Mouse (Mus musculus) embryonic facial prominence, embryonic 11.5 days (tissue): ENCODE measurements around the gene Epha6. TPM values are rescaled to one million over a fixed set of nuclear protein-coding genes. Genes with fewer than 3 reads are reported as not detected.

Experiments used
- ATAC-seq: fragments of 200-750 bp; cut with Nextera tagmentation; replicated peaks from 2 replicates; pipeline ENCODE4 v1.8.0; 2017; ENCODE audit warnings: low read depth; ENCODE audit not compliant: insufficient number of reproducible peaks, low FRiP score, low TSS enrichment
- DNase-seq: peaks from one replicate; pipeline ENCODE4 v3.0.0-alpha.2; 2015; ENCODE audit warnings: low spot score
- H3K27ac ChIP-seq: fragments of 300-500 bp; sonication (generic); replicated peaks from 2 replicates; pipeline ENCODE4 v1.5.1; 2014; ENCODE audit warnings: mild to moderate bottlenecking, low read depth, low read length, control low read depth
- H3K27me3 ChIP-seq: fragments of 300-500 bp; sonication (generic); 2 replicates; pipeline ENCODE4 v1.6.1; 2014; ENCODE audit warnings: mild to moderate bottlenecking, low read length, moderate library complexity, mixed read lengths; ENCODE audit not compliant: control insufficient read depth, insufficient read depth
- H3K36me3 ChIP-seq: fragments of 300-500 bp; sonication (generic); replicated peaks from 2 replicates; pipeline ENCODE4 v1.6.1; 2014; ENCODE audit warnings: low read depth, mild to moderate bottlenecking, low read length, moderate library complexity, mixed read lengths; ENCODE audit not compliant: control insufficient read depth, insufficient read depth
- H3K4me1 ChIP-seq: fragments of 300-500 bp; sonication (generic); 2 replicates; pipeline ENCODE4 v1.6.1; 2014; ENCODE audit warnings: low read length, mixed read lengths; ENCODE audit not compliant: control insufficient read depth, insufficient read depth
- H3K4me2 ChIP-seq: fragments of 300-500 bp; sonication (generic); 2 replicates; pipeline ENCODE4 v1.6.1; 2014; ENCODE audit warnings: low read depth, mild to moderate bottlenecking, control low read depth, low read length, moderate library complexity
- H3K4me3 ChIP-seq: fragments of 300-500 bp; sonication (generic); 2 replicates; pipeline ENCODE4 v1.5.1; 2014; ENCODE audit warnings: low read depth, low read length, control low read depth
- H3K9ac ChIP-seq: fragments of 300-500 bp; sonication (generic); replicated peaks from 2 replicates; pipeline ENCODE4 v1.6.1; 2014; ENCODE audit warnings: mild to moderate bottlenecking, control low read depth, low read length
- H3K9me3 ChIP-seq: fragments of 300-500 bp; sonication (generic); replicated peaks from 2 replicates; pipeline ENCODE4 v1.6.1; 2016; ENCODE audit warnings: mild to moderate bottlenecking, low read length, inconsistent platforms, mixed read lengths; ENCODE audit not compliant: control insufficient read depth
- WGBS: fragments of 180-500 bp; shearing (Covaris S2); extraction: QIAGEN DNeasy Blood & Tissue Kit; methylation state at CpG from one replicate; pipeline ENCODE4 v1.1.7; 2014; 5-methylcytosine and 5-hydroxymethylcytosine counted together
- microRNA-seq: library from miRNA; unstranded; fragments of <30 nt; microRNA quantifications from one replicate; pipeline ENCODE4, GENCODE M21; 2016; ENCODE audit warnings: borderline number of aligned reads
- polyA plus RNA-seq: library from polyadenylated mRNA; unstranded; fragments of >200 nt; fragmentation: Nextera tagmentation; extraction: Ambion mirVana; gene quantifications from 2 replicates; pipeline ENCODE4 v1.2.1, GENCODE M21; 2014

The Epha6 gene
- polyA plus RNA-seq, 1 experiment from 2014 or later: not detected

DNA sequence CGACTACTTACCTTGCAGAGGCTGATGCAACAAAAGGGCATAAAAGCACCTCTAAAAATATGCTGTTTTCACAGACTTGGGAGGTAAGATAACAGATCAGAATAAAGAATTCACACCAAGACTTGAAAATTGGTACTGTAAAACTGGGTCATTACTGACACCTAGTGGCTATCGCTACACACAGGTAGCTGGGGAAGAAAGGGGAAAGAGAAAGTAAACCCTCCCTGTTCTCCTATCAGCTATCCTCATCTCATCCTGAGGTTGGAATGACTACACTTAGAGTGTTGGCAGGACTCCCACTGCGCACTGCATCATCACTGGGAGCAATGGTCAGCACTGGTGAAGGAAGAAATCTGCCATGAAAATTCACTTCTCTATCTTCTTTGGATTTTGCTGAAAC lies 988.2 kb downstream of the Epha6 start:
- H3K27ac ChIP-seq: no peak overlapping the region
- ATAC-seq: 0 out of 2 replicates have a peak, but pooled peaks have one; percentile 14
- H3K9me3 ChIP-seq: no peaks in the 10 kb centered on the region
- H3K4me2 ChIP-seq: no peak overlapping the region
- no peak overlapping the region for H3K4me3 ChIP-seq
- peak; percentile 64 for DNase-seq
- H3K4me1 ChIP-seq: no peaks in the 10 kb centered on the region
- no peak overlapping the region for H3K9ac ChIP-seq
- no peaks in the 10 kb centered on the region for H3K27me3 ChIP-seq
- H3K36me3 ChIP-seq: no peaks in the 10 kb centered on the region
- WGBS: 46% methylated on average over 3 of the region's 3 CpGs

DNA sequence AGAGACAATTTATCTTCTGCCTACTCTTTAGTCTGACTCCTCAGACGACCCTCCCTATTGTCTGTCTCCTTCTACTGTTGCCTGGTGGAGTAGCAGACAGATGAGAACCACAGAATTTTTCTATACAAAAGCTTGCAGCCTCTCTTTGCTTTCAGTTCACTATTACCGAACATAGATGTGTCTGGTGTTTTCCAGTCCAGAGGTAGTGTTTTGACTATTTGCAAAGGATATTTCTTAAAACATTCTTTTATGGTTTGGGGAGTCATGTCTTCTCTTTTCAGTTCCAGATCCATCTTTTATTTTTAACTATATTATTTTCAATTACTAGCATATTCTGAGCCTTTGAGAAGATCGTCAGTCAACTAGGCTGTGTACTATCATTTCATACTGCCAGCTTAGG lies 989.7 kb downstream of the Epha6 start:
- no peak for DNase-seq
- Histone ChIP-seq H3K9ac (no peak overlapping the region), H3K27me3 (no peaks in the 10 kb centered on the region), H3K4me2 (no peak overlapping the region), H3K36me3 (no peaks in the 10 kb centered on the region), H3K4me3 (no peak overlapping the region), H3K27ac (no peak overlapping the region), H3K4me1 (no peaks in the 10 kb centered on the region), H3K9me3 (no peaks in the 10 kb centered on the region)
- no peak for ATAC-seq
- WGBS: 82% methylated on average over 3 of the region's 3 CpGs

DNA sequence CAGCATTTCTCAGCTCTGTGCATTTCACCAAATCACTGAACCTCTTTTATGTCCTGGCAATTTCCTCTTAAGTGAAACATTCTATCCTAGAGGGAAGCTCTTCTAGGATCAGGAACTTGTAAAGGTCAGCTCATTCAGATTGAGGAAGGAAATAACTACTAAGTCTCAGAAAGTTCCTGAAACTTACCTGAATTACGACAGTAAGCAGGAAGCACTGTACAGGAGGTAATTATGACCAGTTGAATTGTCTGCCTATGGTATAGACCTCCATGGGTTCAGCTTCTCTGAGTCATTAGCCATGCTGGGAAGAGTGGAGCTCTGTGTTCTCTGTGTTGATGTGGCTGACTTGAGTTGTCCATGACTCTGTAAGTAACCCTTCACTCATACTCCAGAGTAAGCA lies 994.6 kb downstream of the Epha6 start:
- DNase-seq (no peak), ATAC-seq (no peak)
- no peak overlapping the region for H3K4me2 ChIP-seq
- H3K9me3 ChIP-seq: no peaks in the 10 kb centered on the region
- no peak overlapping the region for H3K4me3 ChIP-seq
- no peaks in the 10 kb centered on the region for H3K27me3 ChIP-seq
- H3K27ac ChIP-seq: no peak overlapping the region
- H3K9ac ChIP-seq: no peak overlapping the region
- no peaks in the 10 kb centered on the region for H3K36me3 ChIP-seq
- H3K4me1 ChIP-seq: no peaks in the 10 kb centered on the region
- 83% methylated on average over 1 of the region's 1 CpGs for WGBS

DNA sequence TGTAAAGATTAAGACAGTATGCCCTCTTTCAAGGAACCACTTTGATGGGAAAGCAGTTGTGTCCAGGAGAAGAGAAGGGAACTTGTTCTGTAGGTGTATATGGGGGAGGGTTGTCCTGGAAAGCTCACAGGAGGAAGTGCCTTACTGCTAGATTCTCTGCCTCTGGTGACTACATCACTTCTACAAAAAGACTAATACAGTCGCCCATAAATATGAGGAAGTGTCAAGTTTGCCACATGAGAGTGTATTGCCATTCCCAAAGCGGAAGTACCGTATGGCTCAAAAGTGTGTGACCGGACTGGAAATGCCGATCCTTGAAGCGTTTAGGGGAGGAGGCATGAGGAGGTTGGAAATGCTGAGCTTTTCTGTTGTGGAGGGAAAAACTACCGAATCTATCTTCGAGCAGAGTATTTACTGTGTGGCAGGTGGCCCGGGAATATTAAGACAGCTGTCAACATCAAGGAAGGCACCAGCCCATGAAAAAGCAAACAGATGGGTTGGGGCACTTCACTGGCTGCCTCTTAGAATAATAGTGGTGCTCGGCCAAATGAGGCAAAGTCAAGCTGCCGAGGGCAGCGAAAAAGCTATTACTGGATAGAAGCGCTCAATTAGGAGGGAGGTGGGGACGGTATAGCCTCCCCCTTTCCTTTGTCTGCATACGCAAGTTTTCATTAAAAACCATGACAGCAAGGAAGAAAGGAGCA lies 1001.1 kb downstream of the Epha6 start:
- WGBS: 58% methylated on average over 15 of the region's 15 CpGs
- Histone ChIP-seq H3K27ac (no peak overlapping the region), H3K27me3 (no peaks in the 10 kb centered on the region), H3K4me1 (no peaks in the 10 kb centered on the region), H3K9ac (no peak overlapping the region), H3K4me3 (no peak overlapping the region), H3K36me3 (no peaks in the 10 kb centered on the region), H3K4me2 (no peak overlapping the region), H3K9me3 (no peaks in the 10 kb centered on the region)
- DNase-seq (no peak), ATAC-seq (peak; percentile 49; the same call in 1 of the 2 replicates)

Small RNA genes within 50 kb of the gene (microRNA-seq; reads per million reads assigned to microRNA genes)
- not detected for gene Gm24755
